Mouse (Mus musculus) layer of hippocampus, adult 18-20 months (tissue): ENCODE results near the gene Syn3. TPM values are rescaled to one million over a fixed set of nuclear protein-coding genes. Genes with fewer than 3 reads are reported as not detected.
A peak's percentile ranks its signal among the peaks of the same experiment; 100 is the strongest.

Experiments
- DNase-seq, 2 experiments: peaks; one replicate each; pipeline ENCODE4 v3.0.0; 2022; ENCODE audit warnings: low spot score in 2 of 2
- total RNA-seq, 2 experiments: library from RNA; stranded (reverse); gene quantifications; 2 replicates each; pipeline ENCODE4 v1.2.3; 2021

The Syn3 gene
- total RNA-seq, 2 experiments from 2014 or later: 16.3 to 16.7 TPM

DNA sequence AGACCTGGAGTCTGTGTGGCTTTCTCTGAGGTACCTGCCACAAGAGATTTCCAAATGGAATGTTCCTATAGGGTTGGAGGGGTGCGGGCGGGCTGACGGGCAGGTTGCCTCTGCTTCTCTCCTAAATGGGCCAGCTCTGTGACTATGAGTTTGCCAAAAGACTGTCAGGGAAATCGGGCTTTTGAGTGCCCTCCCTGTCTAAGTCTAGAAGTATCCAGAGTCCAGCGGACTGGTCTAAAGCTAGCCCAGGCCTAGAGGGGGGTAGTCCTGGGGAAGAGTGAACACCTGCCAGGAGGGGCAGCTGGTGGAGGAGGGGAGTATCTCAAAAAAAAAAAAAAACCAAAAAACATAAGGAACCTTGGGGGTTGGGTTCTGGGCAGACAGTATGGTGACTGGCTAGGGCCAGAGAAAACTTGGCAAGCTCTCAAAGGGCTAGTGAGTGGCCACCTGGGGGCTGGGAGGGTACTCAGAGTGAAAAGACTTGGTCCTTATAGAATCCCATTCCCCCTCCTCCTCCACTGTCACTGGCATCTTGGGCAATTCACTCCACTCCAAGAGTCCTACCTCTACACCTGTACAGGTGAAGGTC lies 180.1 kb downstream of the Syn3 start:
- no peak for DNase-seq

DNA sequence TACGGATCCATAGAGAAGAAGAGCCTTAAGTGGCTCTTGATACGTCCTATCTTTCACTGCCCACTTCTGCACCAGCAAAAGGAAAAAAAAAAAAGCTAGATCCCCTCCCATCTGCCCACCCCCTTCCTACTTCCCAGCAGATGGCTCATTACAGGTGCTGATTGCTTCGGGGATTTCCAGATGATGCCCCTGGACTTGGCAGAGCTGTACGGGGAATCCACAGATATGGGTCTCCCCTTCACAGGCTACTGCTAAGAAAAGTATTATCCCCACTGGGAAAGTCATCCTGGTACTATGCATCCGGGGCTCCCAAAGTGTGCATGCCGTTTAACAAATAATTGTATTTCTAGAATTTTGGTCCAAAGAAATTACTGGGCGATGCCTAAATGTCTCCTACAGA lies 181.1 kb downstream of the Syn3 start:
- no peak for DNase-seq

DNA sequence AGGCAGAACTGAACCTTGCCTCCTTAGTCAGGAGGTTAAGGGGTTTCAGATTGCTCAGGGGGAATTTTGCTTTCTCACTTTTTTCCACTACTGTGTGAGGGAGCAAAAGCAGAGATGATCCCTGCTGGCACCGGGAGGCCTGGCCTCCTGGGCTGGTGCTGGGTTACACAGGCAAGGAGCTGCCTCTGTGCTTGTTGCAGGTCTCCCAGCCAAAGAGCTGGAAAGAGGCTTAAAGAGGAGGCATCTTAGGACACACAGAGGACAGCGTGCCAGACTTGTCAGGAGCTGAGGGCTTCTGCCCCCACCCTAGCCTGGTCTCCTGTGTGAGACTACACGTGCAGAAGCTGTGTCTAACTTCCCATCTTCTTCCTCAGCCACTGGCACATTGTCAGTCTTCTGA lies 183.2 kb downstream of the Syn3 start:
- DNase-seq: no peak

DNA sequence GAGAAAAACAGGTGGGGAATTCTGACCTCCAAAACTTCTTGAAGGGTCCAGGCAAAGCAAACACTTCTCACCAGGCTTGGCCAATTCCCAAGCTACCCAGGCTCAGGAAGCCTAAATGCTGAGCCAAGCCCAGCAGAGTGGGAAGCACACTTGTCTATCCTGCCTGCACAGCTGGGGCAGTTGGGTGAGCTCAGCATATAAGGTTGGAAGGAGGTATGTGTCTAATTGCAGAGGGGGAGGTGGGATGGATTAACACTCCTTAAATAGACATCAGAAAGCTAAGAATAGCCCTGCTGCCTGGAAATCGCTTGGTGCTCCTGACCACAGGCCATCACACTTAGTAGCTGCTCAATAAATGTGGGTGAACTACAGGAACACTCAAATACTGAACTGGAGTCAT lies 185.2 kb downstream of the Syn3 start:
- no peak for DNase-seq

DNA sequence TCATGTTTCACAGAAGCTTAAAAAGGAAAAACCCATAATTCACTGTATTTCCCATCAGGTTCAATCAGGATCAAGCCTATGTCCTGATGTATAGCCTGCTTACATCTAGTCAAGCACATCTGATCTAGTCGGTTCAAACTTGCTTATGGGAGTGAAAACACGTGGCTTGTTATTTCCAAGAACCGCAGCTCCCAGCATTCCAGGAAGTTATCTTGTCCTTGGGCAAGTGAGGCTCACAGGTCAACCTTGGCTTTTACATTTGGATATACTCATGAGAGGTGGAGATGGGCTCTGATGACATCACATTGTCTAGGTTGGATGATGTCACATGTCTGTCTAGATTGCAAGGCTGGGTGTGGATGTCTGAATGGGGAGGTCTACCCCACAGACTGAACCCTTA lies 185.7 kb downstream of the Syn3 start:
- DNase-seq: no peak

DNA sequence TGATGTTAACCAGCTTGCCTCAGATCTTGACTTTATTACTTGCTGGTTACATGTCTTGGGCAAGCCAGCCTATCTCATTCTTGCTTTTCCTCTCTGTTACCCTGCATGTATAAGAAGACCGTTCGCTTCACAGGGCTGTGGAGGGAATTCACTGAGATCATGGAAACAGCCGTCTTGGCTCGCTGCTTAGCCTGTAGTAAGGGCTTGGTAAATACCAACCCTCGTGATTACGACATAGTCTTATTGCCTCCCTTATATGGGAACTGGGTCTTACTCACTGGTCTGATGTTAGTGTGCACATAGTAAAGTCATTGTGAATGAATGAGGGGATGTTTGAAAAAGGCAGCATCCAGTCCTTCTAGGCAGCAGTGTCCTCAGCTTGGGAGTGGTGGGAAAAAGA lies 188.2 kb downstream of the Syn3 start:
- no peak for DNase-seq

DNA sequence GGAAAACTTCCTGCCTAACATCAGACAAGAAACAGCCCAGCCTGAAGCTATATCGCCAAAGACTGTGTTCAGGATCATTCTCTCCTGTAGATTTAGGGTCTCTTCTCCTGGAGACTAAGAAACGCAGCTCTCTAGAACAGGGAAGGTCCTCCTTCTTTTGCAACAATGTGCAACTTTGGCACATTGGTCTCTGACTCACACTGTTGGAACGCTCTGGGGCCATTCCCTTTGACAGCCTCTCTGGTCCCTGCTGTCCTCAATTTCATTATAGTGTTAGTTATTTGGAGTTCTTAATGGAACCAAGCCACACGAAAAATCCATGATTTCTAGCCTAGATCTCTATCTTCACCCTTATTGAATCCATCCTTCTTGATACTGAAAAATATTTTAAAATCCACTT lies 191.5 kb downstream of the Syn3 start:
- DNase-seq: no peak

DNA sequence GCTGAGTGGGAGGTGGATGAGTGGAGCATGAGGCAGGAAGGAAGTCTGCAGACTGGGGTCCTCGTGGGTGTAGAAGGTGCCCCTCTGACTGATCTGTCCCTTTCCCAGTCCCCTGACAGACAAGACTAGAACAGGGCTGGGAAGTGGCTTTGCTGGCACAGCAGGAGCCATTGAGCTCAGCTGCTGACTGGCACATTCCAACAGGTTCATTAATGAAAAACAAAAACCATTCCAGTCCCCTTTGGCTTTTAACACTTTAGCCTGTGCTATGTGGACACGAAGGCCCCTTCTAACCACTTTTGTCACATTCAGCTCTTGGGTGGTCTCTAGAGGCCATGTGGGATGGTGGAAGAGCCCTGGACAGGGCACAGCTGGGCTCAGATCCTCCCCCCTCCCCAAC lies 194.1 kb downstream of the Syn3 start:
- DNase-seq: no peak

DNA sequence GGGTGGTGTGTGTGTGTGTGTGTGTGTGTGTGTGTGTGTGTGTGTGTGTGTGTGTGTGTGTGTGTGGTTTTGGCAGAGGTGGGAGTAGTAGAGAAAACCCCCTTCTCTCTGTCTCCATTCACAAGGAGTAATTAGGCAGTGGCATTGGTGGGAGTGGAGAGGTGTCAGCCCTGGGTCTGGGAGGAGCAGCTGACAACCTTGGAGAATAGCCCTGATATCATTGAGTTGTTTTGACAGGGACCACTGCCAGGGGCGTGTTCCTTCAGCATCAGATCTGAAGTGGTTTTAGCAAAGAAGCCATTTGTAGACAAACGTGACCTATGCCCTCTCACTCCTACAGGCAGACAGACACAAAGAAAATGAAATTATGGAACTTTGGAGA lies 195.2 kb downstream of the Syn3 start:
- no peak for DNase-seq

DNA sequence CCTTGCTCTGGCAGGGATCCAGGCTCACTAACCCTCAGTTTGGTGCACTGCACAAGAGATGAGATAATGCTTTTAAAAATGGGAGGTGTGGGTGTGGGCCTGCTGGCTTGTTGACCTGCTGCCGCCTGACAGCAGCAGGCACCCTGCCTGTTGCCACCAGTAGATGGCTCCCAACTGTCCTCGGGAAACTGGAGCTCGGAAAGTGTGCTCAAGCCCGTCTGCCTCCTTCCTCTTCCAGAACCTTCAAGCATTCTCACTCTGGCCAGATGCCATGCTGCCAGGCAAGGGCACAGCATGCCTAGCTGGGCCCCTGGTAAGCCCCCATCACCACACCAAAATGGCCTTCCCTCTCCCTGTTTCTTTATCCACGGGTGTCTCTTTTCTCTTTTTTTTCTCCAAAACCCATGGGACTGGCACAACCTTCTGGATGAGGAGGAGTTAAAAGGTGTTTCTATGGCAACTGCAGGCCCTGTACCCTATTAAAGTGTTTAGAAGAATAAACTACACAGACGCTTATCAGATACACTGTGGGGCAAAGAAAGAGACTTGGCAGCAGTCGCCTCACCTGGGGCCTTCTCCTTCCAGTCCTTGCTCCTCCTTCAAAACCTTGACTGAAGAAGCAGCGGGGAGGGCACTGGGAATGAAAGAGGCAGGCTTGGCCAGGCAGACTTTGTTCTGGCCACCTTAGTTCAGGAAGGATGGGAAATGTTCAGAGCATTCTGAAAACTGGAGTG lies 195.8 kb downstream of the Syn3 start:
- peak; percentile 62 to 78 for DNase-seq

DNA sequence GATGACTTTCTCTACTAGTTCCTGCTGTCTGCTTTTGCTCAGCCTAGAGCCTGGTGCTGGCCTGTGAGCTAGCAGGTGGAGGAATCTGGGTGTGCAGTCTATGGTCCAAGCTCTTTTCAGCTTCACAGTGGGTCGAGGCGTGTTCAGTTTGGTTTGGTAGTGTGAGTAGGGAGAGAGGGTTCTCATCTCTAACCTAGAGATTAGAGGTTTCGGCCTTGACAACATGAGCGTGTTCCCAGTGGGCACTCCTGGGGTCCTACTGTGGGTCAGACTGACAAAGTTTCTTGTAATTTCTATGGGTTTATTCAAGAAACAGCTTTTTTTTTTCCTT lies 196.4 kb downstream of the Syn3 start:
- no peak for DNase-seq

DNA sequence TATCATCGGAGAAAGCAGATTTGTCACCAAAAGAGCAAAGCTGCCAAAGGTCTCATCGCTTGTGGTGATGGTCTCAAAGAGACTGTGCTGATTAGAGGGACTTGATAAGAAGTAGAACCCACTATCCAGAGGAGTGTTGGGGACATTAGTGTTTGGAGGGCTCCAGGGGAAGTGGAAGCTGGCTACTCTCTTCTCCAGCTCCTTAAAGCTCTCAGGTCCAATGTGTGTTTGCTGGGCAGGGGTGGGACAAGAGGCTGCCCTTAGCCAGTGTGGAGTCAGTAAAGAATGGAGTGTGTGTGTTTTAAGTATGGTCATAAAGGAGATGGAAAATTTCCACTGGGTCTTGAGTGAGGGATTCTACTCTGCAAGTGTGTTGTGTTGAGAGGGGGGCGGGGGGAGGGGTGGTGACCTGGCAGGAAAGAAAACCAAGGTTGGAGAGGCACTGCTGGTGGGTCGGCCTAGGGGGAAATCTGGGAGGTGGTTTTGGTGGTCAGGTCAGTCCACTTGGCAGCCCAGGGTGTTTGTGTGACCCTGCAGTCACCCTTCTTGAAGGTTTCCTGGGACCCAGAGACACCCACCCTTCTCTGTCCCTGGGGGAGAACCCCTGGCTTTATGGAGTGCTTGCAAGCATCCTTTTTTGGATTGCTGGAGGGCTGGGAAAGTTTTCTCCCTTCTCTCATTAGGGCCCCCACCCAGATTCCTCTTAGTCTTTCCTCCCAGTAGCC lies 196.9 kb downstream of the Syn3 start:
- DNase-seq: no peak

DNA sequence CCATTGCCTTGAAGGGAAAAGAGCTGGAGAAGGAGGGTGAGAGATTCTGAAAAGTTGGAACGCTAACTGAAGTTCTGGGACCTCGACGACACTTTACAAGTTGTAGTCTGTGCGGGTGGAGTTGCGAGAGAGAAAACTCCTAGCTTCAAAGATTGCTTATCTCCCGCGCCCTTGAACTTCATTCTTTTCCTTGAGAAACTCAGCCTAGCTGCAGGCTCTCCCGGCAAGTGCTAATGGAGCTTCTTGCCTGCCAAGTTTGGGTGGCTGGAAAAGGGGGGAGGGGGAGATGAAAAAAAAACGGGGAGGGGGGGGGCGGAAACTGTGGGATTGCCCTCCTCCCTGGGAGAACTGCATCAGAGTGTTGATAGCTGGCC lies 197.6 kb downstream of the Syn3 start:
- no peak for DNase-seq

DNA sequence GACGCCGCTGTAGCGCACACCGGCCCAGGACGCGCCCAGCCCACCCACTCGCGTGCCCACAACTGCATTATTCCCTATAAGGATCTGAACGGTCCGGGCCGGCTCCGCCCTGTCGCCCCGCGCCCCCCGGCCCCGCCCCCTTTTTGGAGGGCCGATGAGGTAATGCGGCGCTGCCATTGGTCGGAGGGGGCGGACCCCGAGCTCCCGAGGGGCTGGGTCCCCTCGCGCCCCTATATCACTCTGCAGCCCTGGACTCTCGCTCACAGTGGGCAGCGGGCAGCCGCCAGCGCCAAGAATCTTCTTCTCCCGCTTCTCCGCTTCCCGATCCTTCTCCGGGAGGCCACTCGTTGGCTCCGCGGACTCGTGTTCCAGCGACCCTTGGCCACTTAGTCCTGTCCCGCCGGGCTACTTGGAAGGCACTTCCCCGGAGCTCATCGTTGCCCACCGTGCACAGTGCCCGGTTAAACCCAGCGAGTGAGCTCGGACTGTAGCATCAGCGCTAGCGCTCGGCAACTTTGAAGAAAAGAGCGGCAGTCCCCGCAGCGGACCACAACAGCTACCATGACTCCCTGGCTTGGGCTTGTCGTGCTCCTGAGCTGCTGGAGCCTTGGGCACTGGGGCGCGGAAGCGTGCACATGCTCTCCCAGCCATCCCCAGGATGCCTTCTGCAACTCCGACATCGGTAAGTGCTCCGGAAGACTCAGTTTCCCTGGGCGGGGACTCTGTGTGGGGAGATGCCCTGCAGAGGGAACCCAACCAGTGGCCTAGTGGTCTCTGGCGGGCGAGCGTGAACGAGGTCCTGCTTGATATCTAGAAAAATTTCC lies 198.2 kb downstream of the Syn3 start, which contains the start of gene Timp3:
Gene Timp3, plus strand, starts transcription at position 80 of the 824 bp plus-strand sequence.
- DNase-seq: peak; percentile 16 to 45

DNA sequence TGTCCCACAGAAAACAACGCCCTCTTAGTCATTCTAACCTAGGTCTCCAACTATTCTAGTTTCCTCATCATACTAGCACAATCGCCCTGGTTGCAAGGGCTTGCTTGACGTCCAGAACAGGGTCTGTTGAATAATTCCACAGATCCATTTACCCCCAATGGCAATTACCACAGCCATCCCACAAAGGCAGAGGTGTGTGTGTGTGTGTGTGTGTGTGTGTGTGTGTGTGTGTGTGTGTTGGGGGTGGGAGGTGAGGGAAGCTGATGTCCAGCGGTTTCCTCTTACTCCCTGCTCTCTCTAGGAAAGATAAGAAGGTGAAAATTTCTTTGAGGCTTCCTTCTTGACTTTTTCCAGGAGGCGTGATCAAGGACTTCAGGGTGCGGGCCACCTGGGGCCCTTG lies 198.9 kb downstream of the Syn3 start:
- DNase-seq: no peak

DNA sequence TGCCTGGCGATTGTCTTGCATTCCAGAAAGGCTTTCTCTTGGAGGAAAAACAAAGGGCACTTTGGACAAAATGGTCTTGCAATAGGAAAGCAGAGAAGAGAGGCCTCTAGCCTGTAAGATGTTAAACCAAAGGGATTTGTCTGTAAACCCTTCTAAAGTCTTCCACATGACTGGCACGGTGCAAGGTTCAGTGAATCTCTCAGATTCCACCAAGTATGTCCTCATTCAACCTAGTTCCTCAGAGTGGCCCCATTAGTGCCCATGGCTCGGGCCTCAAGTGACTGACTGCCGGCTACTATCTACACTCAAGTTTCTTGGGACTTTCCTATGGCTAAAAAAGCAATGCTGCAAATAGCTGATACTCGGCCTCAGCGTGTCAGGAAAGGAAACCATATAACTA lies 200.4 kb downstream of the Syn3 start:
- DNase-seq: no peak

DNA sequence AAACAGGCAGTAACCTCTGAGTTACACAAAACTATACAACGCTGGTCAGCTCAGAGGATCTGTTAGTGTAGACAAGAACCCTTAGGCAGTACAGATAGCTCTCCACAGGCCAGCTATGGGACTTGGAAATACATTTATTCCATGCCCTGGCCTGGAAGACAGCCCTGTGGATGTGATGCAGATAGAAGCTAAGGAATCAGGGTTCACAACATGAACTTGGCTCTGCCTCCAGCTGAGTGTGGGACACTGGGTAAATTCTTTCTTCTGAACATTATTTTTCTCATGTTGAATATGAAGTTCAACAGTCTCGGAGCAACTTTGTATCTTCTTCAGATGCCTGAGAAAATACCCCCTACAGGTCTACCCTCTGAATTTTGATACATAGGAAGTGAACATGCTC lies 201.4 kb downstream of the Syn3 start:
- DNase-seq: no peak

DNA sequence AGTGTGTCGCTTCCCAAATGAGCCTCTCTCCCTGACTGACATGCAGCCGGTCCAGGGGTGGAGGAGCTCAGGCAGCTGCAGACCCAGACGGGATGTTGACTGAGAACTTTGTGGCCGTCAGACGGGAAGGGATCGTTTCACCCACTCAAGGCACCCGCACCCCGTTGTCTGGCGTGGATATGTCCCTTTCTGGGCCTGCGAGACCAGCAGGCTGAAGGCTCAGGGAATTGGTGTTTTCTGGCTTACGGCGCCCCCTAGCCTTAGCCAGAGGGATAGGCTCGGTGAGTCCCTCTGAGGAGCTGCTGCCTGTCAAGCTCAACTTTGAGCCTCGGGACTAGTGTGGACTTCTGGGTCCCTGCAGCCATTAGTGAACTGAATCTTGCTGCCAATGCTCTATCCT lies 202.6 kb downstream of the Syn3 start:
- DNase-seq: peak; percentile 73 to 82

DNA sequence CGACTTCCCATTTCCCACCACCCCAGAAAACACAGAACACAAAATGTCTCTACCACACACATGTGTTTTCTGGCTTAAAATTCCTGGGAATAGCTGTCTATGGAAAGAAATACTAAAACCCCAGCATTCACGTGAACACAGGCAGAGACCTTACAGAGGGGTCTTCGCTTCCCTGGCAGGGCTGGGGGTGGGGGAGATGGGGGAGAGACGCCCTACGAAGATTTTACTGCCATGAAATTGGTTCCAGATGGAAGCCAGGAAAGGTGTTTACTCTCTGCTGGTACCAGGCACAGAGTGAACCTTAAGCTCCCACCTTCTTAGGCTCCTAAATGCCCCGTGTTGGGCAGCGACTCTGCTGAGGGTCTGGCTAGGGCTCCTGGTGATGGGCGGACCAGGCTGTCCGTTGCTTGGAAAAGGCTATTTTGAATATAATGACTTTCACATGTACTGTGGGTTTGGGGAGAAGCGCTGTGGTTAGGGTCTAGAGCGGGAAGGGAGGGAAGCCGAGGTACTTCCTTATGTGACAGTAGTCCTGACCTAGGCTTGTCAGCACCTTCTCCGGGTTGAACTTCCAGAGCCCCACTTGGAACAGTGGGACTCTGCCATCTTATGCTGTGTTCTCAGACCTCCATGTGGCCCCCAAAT lies 203.1 kb downstream of the Syn3 start:
- DNase-seq: no peak

DNA sequence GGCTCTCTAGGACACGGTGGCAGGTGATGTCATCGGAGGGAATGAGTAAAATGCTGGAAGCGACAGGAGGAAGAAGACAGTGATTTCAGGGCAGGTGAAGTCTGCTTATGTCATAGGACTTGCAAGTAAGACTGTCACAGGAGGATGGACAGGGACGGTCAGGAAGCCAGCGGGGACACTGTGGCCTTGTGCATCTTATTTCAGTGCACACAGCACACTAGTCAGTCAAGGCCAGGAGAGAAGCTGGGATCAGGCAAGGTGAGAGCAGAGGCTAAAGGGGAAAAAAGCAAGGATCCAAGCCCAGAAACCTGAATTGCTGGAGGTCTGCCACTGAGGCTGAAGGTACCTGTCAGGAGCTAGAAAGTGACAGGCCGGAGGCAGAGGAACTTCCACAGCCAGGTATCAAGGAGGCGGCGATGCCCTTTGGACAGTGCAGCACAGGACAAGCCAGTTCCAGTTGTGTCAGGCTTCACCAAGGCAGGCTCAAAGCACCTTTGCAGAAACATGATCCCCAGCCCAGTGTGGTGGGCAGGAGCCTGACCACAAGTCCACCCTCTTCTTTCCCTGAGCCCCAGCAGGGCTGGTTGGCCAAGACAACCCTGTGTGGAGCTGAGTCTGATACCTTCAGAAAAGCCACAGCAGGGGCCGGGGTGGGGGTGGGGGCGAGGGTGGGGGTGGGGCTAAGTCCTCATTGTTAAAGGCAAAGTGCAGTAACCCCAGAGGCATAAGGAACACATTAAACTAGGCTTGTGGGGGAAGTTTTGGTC lies 203.9 kb downstream of the Syn3 start:
- DNase-seq: no peak

DNA sequence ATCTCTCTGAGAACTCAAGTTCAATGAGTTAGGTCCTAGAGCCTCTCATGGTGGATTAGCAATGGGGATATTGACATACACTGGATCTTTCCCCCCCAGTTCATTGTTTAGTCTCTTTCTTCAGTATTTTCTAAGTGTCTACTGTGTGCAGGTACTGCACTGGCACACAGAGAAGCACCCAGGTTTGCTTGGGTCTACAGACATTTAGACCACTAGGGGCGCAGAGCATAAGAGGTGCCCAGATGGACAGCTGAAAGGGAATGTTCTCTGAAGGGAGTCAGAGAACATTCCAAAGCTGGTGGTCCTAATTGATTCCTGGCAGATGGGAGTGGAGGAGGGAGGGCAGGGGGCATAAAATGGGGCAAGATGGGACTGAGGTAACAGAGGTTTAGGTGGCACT lies 204.8 kb downstream of the Syn3 start:
- no peak for DNase-seq
